Mouse (Mus musculus): ENCODE data around the gene Zfp609. TPM values are rescaled to one million over a fixed set of nuclear protein-coding genes. Genes with fewer than 3 reads are reported as not detected.

The Zfp609 gene
- polyA plus RNA-seq, 1 experiment = 6.1 TPM

DNA sequence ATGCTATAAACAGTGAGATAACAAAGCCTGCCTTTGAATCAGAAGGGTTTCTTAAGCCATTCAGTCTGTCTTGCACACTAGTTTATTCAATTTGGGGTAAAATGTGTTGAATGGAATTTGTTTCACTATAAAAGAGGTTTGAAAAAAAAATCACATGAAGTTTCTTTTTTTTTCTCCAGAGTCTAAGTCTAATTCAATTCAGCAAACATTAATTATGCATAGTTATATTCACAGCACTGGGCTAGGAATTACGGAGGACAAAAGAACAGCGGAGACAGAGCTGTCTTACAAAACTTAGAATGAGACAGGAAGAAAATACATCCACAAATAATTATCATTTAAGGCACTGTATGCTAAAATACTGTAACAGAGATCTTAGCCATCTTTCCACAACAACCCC is 9.0 kb downstream of the Zfp609 start:
- H3K4me1 ChIP-seq (ENCODE audit: control insufficient read depth, insufficient read depth, insufficient read length, low read length) = peaks cover 4% of the 10 kb centered on the region; the same call in 1 of the 2 replicates
- H3K27me3 ChIP-seq (ENCODE audit: control insufficient read depth, insufficient read depth, low read length) = no peaks in the 10 kb centered on the region
- TF ChIP-seq CTCF (IDR thresholded peaks at IDR 0.05; ENCODE audit: extremely low read depth, insufficient read length, insufficient replicate concordance, low read depth, low read length) (no peak), POLR2A (IDR thresholded peaks at IDR 0.05; ENCODE audit: low read depth, low read length) (no peak)
- no peak overlapping the region for H3K4me3 ChIP-seq (ENCODE audit: low read depth, low read length)
- 94% methylated on average over 2 of the region's 2 CpGs for WGBS
- no peaks in the 10 kb centered on the region for H3K36me3 ChIP-seq (ENCODE audit: control insufficient read depth, insufficient read depth, low read length)
- no peak overlapping the region for H3K27ac ChIP-seq (ENCODE audit: insufficient read depth, low read depth, low read length)

DNA sequence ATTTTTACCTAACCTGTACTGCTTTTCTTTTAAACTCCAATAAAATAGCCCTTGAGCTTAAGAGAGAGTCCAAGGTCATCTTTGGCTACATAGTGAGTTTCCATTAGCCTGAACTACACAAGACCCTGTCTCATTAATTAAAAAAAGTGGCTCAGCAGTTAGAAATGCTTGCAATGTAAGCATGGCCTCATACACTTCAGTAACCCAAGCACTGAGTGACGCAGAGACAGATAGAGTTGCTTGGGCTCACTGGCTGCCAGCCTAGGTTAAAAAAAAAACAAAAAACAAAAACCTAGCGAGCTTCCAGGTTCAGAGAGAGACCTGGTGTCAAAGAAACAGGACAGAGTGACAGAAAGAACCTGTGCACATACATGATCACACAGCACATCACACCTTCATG is 14.5 kb downstream of the Zfp609 start:
- H3K36me3 ChIP-seq (ENCODE audit: control insufficient read depth, insufficient read depth, low read length) = no peaks in the 10 kb centered on the region
- H3K27ac ChIP-seq (ENCODE audit: insufficient read depth, low read depth, low read length) = no peak overlapping the region
- 69% methylated on average over 2 of the region's 2 CpGs for WGBS
- no peak overlapping the region for H3K4me3 ChIP-seq (ENCODE audit: low read depth, low read length)
- no peaks in the 10 kb centered on the region for H3K27me3 ChIP-seq (ENCODE audit: control insufficient read depth, insufficient read depth, low read length)
- H3K4me1 ChIP-seq (ENCODE audit: control insufficient read depth, insufficient read depth, insufficient read length, low read length) = no peaks in the 10 kb centered on the region
- TF ChIP-seq POLR2A (IDR thresholded peaks at IDR 0.05; ENCODE audit: low read depth, low read length) = no peak
- TF ChIP-seq CTCF (IDR thresholded peaks at IDR 0.05; ENCODE audit: extremely low read depth, insufficient read length, insufficient replicate concordance, low read depth, low read length) = no peak

DNA sequence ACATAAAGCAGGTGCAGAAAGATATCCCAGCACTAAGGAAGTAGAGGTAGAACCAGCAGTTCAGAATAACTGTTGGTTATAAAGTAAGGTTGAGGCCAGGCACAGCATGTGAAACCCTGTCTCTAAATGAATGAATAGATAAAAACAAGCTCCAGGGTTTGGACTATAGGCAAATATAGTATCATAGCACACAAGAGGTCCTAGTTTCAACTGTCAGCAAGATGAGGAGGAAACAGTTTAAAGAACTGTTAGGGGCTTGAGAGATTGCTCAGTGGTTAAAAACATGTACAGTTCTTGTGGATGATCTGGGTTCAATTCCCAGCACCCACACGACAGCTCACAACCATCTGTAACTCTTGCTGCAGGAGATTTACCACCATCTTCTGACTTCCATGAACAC is 15.6 kb downstream of the Zfp609 start:
- H3K4me3 ChIP-seq (ENCODE audit: low read depth, low read length) = no peak overlapping the region
- no peaks in the 10 kb centered on the region for H3K36me3 ChIP-seq (ENCODE audit: control insufficient read depth, insufficient read depth, low read length)
- no peaks in the 10 kb centered on the region for H3K27me3 ChIP-seq (ENCODE audit: control insufficient read depth, insufficient read depth, low read length)
- WGBS = 81% methylated on average over 1 of the region's 1 CpGs
- TF ChIP-seq POLR2A (IDR thresholded peaks at IDR 0.05; ENCODE audit: low read depth, low read length) = no peak
- TF ChIP-seq CTCF (IDR thresholded peaks at IDR 0.05; ENCODE audit: extremely low read depth, insufficient read length, insufficient replicate concordance, low read depth, low read length) = no peak
- H3K27ac ChIP-seq (ENCODE audit: insufficient read depth, low read depth, low read length) = no peak overlapping the region
- no peaks in the 10 kb centered on the region for H3K4me1 ChIP-seq (ENCODE audit: control insufficient read depth, insufficient read depth, insufficient read length, low read length)

DNA sequence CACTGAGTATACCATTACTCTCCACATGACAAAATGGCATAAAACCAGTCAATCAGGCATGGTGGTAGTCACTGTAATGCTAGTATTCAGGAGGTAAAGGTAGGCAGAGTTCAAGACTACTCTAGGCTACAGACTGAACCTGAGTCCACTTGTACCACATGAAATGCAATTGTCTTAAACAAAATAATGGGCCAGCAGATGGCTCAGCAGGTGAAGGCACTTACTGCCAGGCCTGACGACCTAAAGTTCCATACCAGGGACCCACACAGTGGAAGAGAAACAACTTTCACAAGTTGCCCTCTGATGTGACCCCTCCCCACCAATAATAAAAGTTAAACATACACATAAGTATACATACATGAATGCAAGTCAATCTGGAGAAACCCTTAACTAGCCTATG is 19.5 kb downstream of the Zfp609 start:
- H3K36me3 ChIP-seq (ENCODE audit: control insufficient read depth, insufficient read depth, low read length) = no peaks in the 10 kb centered on the region
- H3K27ac ChIP-seq (ENCODE audit: insufficient read depth, low read depth, low read length) = no peak overlapping the region
- H3K4me3 ChIP-seq (ENCODE audit: low read depth, low read length) = no peak overlapping the region
- WGBS = 72% methylated on average over 1 of the region's 1 CpGs
- TF ChIP-seq POLR2A (IDR thresholded peaks at IDR 0.05; ENCODE audit: low read depth, low read length) = no peak
- H3K27me3 ChIP-seq (ENCODE audit: control insufficient read depth, insufficient read depth, low read length) = no peaks in the 10 kb centered on the region
- H3K4me1 ChIP-seq (ENCODE audit: control insufficient read depth, insufficient read depth, insufficient read length, low read length) = no peaks in the 10 kb centered on the region

DNA sequence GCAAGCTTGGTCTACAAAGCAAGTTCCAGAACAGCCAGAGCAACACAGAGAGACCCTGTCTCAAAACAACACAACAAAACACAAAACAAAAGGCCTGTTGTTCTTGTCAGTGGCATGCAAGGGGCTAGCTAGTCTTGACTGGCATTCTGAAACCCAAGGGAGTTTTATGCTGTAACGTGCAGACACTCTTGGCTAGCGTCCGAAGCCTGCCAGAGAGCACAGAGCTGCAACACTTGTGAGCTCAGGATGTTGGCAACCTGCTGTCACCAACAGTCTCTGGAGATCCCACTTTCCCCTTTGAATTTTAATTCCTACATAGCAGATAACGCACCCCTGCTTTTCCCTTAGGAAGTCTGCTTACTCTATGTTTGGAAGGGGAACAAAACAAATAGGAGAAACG is 20.1 kb downstream of the Zfp609 start:
- H3K27me3 ChIP-seq (ENCODE audit: control insufficient read depth, insufficient read depth, low read length) = no peaks in the 10 kb centered on the region
- no peaks in the 10 kb centered on the region for H3K4me1 ChIP-seq (ENCODE audit: control insufficient read depth, insufficient read depth, insufficient read length, low read length)
- no peak overlapping the region for H3K27ac ChIP-seq (ENCODE audit: insufficient read depth, low read depth, low read length)
- no peaks in the 10 kb centered on the region for H3K36me3 ChIP-seq (ENCODE audit: control insufficient read depth, insufficient read depth, low read length)
- TF ChIP-seq POLR2A (IDR thresholded peaks at IDR 0.05; ENCODE audit: low read depth, low read length) (no peak), CTCF (IDR thresholded peaks at IDR 0.05; ENCODE audit: extremely low read depth, insufficient read length, insufficient replicate concordance, low read depth, low read length) (no peak)
- 65% methylated on average over 5 of the region's 5 CpGs for WGBS
- H3K4me3 ChIP-seq (ENCODE audit: low read depth, low read length) = no peak overlapping the region

DNA sequence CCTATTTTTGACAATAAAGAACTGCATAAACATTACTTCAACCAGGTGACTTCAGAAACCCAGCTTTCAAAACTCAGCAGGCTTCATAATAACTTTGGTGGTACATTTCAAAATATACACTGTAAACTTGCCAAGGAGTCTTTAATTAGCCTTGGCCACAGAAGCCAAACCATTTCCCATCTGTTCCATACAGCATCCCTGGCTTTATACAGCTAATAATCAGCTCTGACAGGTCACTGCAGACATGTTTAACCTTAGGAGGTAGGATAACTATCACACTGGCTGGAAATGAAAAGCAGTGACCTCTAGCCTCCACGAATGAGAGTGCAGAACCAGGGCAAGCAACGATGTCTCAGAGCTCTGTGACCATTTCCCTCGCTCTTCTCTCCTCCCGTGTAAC is 27.6 kb downstream of the Zfp609 start:
- Histone ChIP-seq H3K4me3 (ENCODE audit: low read depth, low read length) (no peak overlapping the region), H3K4me1 (ENCODE audit: control insufficient read depth, insufficient read depth, insufficient read length, low read length) (no peaks in the 10 kb centered on the region), H3K27me3 (ENCODE audit: control insufficient read depth, insufficient read depth, low read length) (no peaks in the 10 kb centered on the region), H3K36me3 (ENCODE audit: control insufficient read depth, insufficient read depth, low read length) (peaks cover 2% of the 10 kb centered on the region; the same call in 1 of the 2 replicates), H3K27ac (ENCODE audit: insufficient read depth, low read depth, low read length) (no peak overlapping the region)
- 80% methylated on average over 4 of the region's 4 CpGs for WGBS
- no peak for TF ChIP-seq POLR2A (IDR thresholded peaks at IDR 0.05; ENCODE audit: low read depth, low read length)
- TF ChIP-seq CTCF (IDR thresholded peaks at IDR 0.05; ENCODE audit: extremely low read depth, insufficient read length, insufficient replicate concordance, low read depth, low read length) = no peak

DNA sequence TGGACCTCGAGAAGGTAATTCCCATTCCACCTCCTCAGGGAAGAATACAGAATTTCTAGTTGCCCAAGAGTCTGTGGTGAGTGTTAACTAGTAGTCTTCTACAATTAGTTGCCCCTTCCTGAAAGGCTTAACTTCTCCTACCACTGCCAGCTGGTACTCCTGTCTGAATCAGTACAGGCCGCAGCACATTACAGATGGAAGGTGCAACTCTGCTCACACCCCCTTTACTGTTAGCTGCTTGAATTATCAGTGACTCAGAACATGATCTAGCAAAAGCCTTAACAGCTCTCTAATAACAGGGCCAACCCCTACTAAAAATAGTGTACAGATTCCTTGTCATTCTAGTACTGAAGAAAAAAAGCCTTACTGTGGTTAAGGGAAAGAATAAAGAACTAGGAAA is 31.7 kb downstream of the Zfp609 start:
- no peak for TF ChIP-seq CTCF (IDR thresholded peaks at IDR 0.05; ENCODE audit: extremely low read depth, insufficient read length, insufficient replicate concordance, low read depth, low read length)
- no peak for TF ChIP-seq POLR2A (IDR thresholded peaks at IDR 0.05; ENCODE audit: low read depth, low read length)
- WGBS = 91% methylated on average over 2 of the region's 2 CpGs

DNA sequence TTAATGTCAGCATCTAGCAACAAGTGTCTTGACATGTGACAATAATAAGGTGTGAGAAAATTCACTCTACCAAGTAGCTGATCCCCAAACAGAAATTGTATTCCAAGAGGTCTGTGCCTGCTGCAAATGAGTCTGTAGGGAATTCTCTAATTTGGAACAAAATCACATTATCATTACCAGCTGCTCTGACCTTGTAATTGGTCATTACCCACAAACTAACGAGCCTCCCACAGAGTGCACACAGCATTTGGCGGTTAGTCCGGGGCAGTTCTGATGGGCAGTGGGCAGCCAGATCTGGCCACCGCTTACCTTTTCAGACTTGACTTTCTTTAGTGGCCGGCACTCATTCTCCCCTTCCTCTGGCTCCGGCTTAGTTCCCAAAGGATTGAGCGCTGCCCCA is 33.1 kb downstream of the Zfp609 start:
- Histone ChIP-seq H3K4me1 (ENCODE audit: control insufficient read depth, insufficient read depth, insufficient read length, low read length) (no peaks in the 10 kb centered on the region), H3K36me3 (ENCODE audit: control insufficient read depth, insufficient read depth, low read length) (peaks cover 6% of the 10 kb centered on the region), H3K27me3 (ENCODE audit: control insufficient read depth, insufficient read depth, low read length) (no peaks in the 10 kb centered on the region), H3K4me3 (ENCODE audit: low read depth, low read length) (no peak overlapping the region), H3K27ac (ENCODE audit: insufficient read depth, low read depth, low read length) (no peak overlapping the region)
- WGBS = 90% methylated on average over 7 of the region's 7 CpGs
- TF ChIP-seq CTCF (IDR thresholded peaks at IDR 0.05; ENCODE audit: extremely low read depth, insufficient read length, insufficient replicate concordance, low read depth, low read length) = no peak
- TF ChIP-seq POLR2A (IDR thresholded peaks at IDR 0.05; ENCODE audit: low read depth, low read length) = no peak

More for the DNA sequence above, 31.7 kb downstream of the Zfp609 start:
- no peak overlapping the region for H3K27ac ChIP-seq (ENCODE audit: insufficient read depth, low read depth, low read length)
- no peak overlapping the region for H3K4me3 ChIP-seq (ENCODE audit: low read depth, low read length)
- H3K4me1 ChIP-seq (ENCODE audit: control insufficient read depth, insufficient read depth, insufficient read length, low read length) = no peaks in the 10 kb centered on the region
- no peaks in the 10 kb centered on the region for H3K27me3 ChIP-seq (ENCODE audit: control insufficient read depth, insufficient read depth, low read length)
- H3K36me3 ChIP-seq (ENCODE audit: control insufficient read depth, insufficient read depth, low read length) = peaks cover 6% of the 10 kb centered on the region
